Mouse (Mus musculus): Measurements from ENCODE around the gene Tlk2. TPM values are rescaled to one million over a fixed set of nuclear protein-coding genes. Genes with fewer than 3 reads are reported as not detected.
"Not testable (repeated sequence)": the region's sequence is repeated elsewhere in the genome, so short reads cannot be mapped to it uniquely, and the experiment has no call there.

Tlk2 gene
- polyA plus RNA-seq (2014; fragmentation: Nextera tagmentation; extraction: Ambion mirVana): 23.0 and 25.3 TPM in 2 replicates

DNA sequence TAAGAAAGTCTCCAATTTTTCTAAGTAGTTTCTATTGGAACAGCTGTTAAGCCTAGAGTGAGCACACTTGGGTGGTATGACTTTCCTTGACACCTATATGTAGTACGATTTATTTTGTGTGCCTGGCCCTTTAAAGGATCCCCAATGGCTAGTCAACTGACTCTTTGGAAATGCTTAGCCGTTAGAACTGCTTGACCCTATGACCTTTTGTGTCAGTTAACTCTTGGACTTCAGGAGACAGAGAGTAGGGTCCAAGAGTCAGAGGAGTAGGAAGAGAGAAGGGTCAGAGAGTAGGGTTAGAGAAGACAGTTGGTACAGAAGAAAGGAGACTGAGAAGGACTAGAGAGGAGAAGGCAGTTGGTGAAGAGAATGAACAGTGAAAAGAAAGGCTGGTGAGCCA is at the start of gene Tlk2:
Gene Tlk2, plus strand, starts transcription at position 292 of the 400 bp plus-strand sequence.
- no peaks in the 10 kb centered on the region for H3K27me3 ChIP-seq (replicated peaks; ENCODE audit: control insufficient read depth, insufficient read depth, low read length)
- peak within 1 kb of the TSS; percentile 86 for H3K4me2 ChIP-seq (ENCODE audit: low read length)
- H3K27ac ChIP-seq (ENCODE audit: low read depth): peak within 1 kb of the TSS; percentile 97; the same call in 1 of the 2 replicates
- no peaks in the 10 kb centered on the region; the same call in 1 of the 2 replicates for H3K36me3 ChIP-seq (ENCODE audit: control insufficient read depth, insufficient read depth, low read length)
- H3K9me3 ChIP-seq (ENCODE audit: control insufficient read depth, low read length): no peaks in the 10 kb centered on the region
- H3K4me1 ChIP-seq (replicated peaks; ENCODE audit: control insufficient read depth, insufficient read depth, low read length): peaks cover 18% of the 10 kb centered on the region
- H3K9ac ChIP-seq (ENCODE audit: low read length): no peak within 1 kb of the TSS
- H3K4me3 ChIP-seq (ENCODE audit: low read depth, low read length): peak within 1 kb of the TSS; percentile 90
- WGBS: 46% methylated on average over 2 of the region's 2 CpGs
- ATAC-seq (replicated peaks; ENCODE audit: low FRiP score, low TSS enrichment, low read depth) (no peak), DNase-seq (ENCODE audit: low spot score) (no peak)

DNA sequence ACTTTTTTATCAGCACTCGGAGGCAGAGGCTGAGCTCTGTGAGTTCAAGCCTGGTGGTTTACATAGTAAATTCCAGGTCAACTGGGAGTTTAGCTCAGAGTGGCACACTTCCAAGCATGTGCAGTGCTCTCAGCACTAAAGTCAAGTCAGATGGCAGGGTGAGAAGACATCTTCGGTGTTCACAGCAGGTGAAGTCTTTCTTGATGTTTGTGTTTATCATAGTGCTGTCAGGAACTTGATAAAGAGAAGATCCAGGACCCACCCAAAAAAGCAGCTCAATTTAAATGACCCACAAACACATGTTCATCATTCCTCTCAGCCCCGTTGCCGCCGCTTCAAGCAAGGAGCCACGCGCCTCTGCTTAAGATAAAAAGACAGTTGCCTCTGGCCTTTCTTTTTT is 42.9 kb upstream of the Tlk2 start:
- H3K9me3 ChIP-seq (ENCODE audit: control insufficient read depth, low read length): no peaks in the 10 kb centered on the region
- no peak overlapping the region for H3K4me3 ChIP-seq (ENCODE audit: low read depth, low read length)
- no peak for DNase-seq (ENCODE audit: low spot score)
- H3K9ac ChIP-seq (ENCODE audit: low read length): no peak overlapping the region
- no peaks in the 10 kb centered on the region for H3K4me1 ChIP-seq (replicated peaks; ENCODE audit: control insufficient read depth, insufficient read depth, low read length)
- no peak overlapping the region for H3K4me2 ChIP-seq (ENCODE audit: low read length)
- peaks cover 93% of the 10 kb centered on the region for H3K36me3 ChIP-seq (ENCODE audit: control insufficient read depth, insufficient read depth, low read length)
- no peaks in the 10 kb centered on the region for H3K27me3 ChIP-seq (replicated peaks; ENCODE audit: control insufficient read depth, insufficient read depth, low read length)
- H3K27ac ChIP-seq (ENCODE audit: low read depth): no peak overlapping the region
- WGBS: 85% methylated on average over 7 of the region's 7 CpGs
- ATAC-seq (replicated peaks; ENCODE audit: low FRiP score, low TSS enrichment, low read depth): no peak

DNA sequence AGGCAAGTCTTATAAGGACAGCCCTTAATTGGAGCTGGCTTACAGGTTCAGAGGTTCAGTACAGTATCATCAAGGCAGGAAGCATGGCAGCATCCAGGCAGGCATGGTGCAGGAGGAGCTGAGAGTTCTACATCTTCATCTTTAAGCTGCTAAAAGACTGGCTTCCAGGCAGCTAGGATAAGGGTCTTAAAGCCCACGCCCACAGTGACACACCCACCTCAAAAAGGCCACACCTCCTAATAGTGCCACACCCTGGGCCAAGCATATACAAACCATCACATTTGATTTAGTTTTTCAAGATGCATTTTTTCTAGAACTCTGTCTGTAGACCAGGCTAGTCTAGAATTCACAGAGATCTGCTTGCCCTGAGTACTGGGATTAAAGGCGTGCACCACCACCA is 41.4 kb upstream of the Tlk2 start:
- H3K27ac ChIP-seq (ENCODE audit: low read depth); H3K4me2 ChIP-seq (ENCODE audit: low read length); H3K9ac ChIP-seq (ENCODE audit: low read length); H3K4me3 ChIP-seq (ENCODE audit: low read depth, low read length); ATAC-seq (replicated peaks; ENCODE audit: low FRiP score, low TSS enrichment, low read depth); DNase-seq (ENCODE audit: low spot score); H3K27me3 ChIP-seq (replicated peaks; ENCODE audit: control insufficient read depth, insufficient read depth, low read length); H3K4me1 ChIP-seq (replicated peaks; ENCODE audit: control insufficient read depth, insufficient read depth, low read length); H3K9me3 ChIP-seq (ENCODE audit: control insufficient read depth, low read length): not testable (repeated sequence)
- peaks cover 82% of the 10 kb centered on the region for H3K36me3 ChIP-seq (ENCODE audit: control insufficient read depth, insufficient read depth, low read length)
- 97% methylated on average over 2 of the region's 2 CpGs for WGBS

DNA sequence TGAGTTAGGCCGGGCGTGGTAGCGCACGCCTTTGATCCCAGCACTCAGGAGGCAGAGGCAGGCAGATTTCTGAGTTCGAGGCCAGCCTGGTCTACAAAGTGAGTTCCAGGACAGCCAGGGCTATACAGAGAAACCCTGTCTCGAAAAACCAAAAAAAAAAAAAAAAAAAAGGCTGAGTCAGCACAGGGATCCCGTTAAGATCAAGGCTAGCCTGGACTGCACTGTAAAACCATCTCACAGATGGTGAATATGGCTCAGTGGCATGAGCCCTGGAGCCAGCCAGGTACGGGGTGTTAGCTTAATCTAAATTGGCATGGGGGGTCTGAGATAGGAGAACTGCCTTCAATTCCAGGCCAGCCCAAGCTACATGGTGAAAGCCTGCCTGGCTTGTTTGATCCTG is 38.1 kb upstream of the Tlk2 start:
- not testable (repeated sequence) for ATAC-seq (replicated peaks; ENCODE audit: low FRiP score, low TSS enrichment, low read depth); H3K4me3 ChIP-seq (ENCODE audit: low read depth, low read length); H3K27ac ChIP-seq (ENCODE audit: low read depth); H3K4me2 ChIP-seq (ENCODE audit: low read length); H3K4me1 ChIP-seq (replicated peaks; ENCODE audit: control insufficient read depth, insufficient read depth, low read length); H3K9ac ChIP-seq (ENCODE audit: low read length); H3K27me3 ChIP-seq (replicated peaks; ENCODE audit: control insufficient read depth, insufficient read depth, low read length); H3K9me3 ChIP-seq (ENCODE audit: control insufficient read depth, low read length); DNase-seq (ENCODE audit: low spot score)
- 96% methylated on average over 7 of the region's 8 CpGs for WGBS
- H3K36me3 ChIP-seq (ENCODE audit: control insufficient read depth, insufficient read depth, low read length): peaks cover 51% of the 10 kb centered on the region

DNA sequence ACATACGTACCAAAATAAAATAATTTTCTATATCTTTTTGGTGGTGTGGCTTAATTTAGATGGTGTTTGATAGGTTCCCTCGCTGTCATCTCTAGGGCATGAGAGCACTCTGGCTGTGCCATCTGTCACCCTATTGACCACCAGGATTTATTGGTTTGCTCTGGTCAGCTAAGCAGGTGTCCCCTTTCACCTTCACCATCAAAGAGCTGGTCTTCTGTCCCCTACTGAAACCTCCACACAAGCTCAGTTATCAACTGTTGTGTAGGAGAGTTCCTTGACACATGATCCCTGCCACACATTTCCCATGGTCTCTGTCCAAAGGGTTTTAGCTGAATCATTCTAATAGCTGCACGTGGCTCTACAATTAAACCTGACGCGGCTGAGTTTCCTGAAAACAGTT is 37.5 kb upstream of the Tlk2 start:
- ATAC-seq (replicated peaks; ENCODE audit: low FRiP score, low TSS enrichment, low read depth): no peak
- Histone ChIP-seq H3K27me3 (replicated peaks; ENCODE audit: control insufficient read depth, insufficient read depth, low read length) (no peaks in the 10 kb centered on the region), H3K27ac (ENCODE audit: low read depth) (no peak overlapping the region), H3K4me3 (ENCODE audit: low read depth, low read length) (no peak overlapping the region), H3K9ac (ENCODE audit: low read length) (no peak overlapping the region), H3K9me3 (ENCODE audit: control insufficient read depth, low read length) (no peaks in the 10 kb centered on the region), H3K4me1 (replicated peaks; ENCODE audit: control insufficient read depth, insufficient read depth, low read length) (no peaks in the 10 kb centered on the region), H3K36me3 (ENCODE audit: control insufficient read depth, insufficient read depth, low read length) (peaks cover 46% of the 10 kb centered on the region), H3K4me2 (ENCODE audit: low read length) (no peak overlapping the region)
- WGBS: 91% methylated on average over 5 of the region's 5 CpGs
- no peak for DNase-seq (ENCODE audit: low spot score)

DNA sequence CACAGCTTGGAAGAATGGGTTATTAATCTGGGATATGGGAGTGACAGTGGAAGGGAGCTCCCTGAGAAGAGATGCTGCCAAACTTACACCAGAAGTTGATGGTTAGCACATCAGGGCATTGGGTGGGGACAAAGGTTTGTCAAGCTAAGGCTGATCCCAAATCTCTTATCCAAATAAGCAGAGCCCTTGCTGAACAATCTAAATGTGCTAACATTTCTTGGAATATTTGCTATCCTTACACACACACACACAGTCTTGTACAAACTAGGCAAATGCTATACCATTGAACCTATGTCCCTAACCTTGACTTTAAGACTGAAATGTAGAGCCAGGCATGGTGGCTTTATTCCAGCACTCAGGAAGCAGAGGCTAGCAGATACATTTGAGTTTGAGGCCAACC is 35.0 kb upstream of the Tlk2 start:
- H3K9me3 ChIP-seq (ENCODE audit: control insufficient read depth, low read length): no peaks in the 10 kb centered on the region
- no peaks in the 10 kb centered on the region for H3K27me3 ChIP-seq (replicated peaks; ENCODE audit: control insufficient read depth, insufficient read depth, low read length)
- H3K4me2 ChIP-seq (ENCODE audit: low read length): no peak overlapping the region
- H3K36me3 ChIP-seq (ENCODE audit: control insufficient read depth, insufficient read depth, low read length): peaks cover 24% of the 10 kb centered on the region
- ATAC-seq (replicated peaks; ENCODE audit: low FRiP score, low TSS enrichment, low read depth) (no peak), DNase-seq (ENCODE audit: low spot score) (no peak)
- no peak overlapping the region for H3K9ac ChIP-seq (ENCODE audit: low read length)
- H3K4me1 ChIP-seq (replicated peaks; ENCODE audit: control insufficient read depth, insufficient read depth, low read length): no peaks in the 10 kb centered on the region
- no peak overlapping the region for H3K4me3 ChIP-seq (ENCODE audit: low read depth, low read length)
- no peak overlapping the region for H3K27ac ChIP-seq (ENCODE audit: low read depth)

DNA sequence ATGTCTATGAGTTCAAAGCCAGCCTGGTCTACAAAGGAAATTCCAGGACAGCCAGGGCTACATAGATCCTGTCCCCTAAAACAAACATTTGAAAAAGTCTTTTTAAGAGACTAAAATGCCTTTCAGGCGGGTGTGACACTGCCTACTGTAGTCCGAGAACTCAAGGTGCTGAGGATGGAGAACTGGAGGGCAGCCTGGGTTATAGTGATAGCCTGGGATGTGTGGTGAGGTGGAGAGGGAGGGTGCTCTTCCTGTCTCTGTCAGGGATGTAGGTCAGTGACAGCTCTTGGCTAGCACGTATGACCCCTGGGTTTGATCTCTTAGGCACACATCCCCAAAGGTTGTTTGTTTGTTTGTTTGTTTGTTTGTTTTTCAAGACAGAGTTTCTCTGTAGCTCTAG is 34.5 kb upstream of the Tlk2 start:
- H3K4me3 ChIP-seq (ENCODE audit: low read depth, low read length): no peak overlapping the region
- H3K36me3 ChIP-seq (ENCODE audit: control insufficient read depth, insufficient read depth, low read length): peaks cover 19% of the 10 kb centered on the region
- ATAC-seq (replicated peaks; ENCODE audit: low FRiP score, low TSS enrichment, low read depth) (no peak), DNase-seq (ENCODE audit: low spot score) (no peak)
- H3K4me2 ChIP-seq (ENCODE audit: low read length): no peak overlapping the region
- H3K27ac ChIP-seq (ENCODE audit: low read depth): no peak overlapping the region
- H3K9me3 ChIP-seq (ENCODE audit: control insufficient read depth, low read length): no peaks in the 10 kb centered on the region
- H3K9ac ChIP-seq (ENCODE audit: low read length): no peak overlapping the region
- 85% methylated on average over 3 of the region's 3 CpGs for WGBS
- H3K4me1 ChIP-seq (replicated peaks; ENCODE audit: control insufficient read depth, insufficient read depth, low read length): no peaks in the 10 kb centered on the region
- no peaks in the 10 kb centered on the region for H3K27me3 ChIP-seq (replicated peaks; ENCODE audit: control insufficient read depth, insufficient read depth, low read length)

DNA sequence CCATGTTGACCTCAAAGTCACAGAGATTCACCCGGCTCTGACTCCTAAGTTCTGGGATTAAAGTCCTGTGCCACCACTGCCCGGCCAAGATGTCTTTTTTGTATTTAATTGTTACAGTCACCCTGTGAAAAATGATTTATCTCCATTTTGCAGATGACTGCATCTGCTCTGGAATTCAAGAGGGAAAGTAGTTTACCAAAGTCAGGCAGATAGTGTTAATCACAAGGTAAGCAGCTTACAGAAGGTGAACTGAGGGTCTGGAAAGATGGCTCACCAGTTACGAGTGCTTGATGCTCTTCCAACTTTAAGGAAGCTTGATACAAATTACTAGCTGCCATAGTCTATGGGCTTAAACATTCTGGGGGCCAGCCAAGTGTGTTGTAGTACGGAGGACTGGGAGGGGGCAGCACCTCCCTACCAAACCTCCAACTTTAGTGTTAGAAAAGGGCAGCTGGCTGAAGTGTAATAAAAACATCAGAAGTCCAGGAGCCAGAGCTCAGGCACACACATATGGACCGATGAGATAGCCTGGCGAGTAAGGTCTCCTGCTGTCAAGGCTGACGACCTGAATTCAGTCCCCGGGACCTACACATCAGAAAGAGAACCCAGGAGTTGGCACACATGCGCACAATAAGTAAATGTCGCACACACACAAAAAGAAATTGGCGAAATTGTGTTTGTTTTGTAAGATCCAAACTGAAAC is 33.9 kb upstream of the Tlk2 start:
- H3K9me3 ChIP-seq (ENCODE audit: control insufficient read depth, low read length): no peaks in the 10 kb centered on the region
- H3K4me2 ChIP-seq (ENCODE audit: low read length): no peak overlapping the region
- ATAC-seq (replicated peaks; ENCODE audit: low FRiP score, low TSS enrichment, low read depth): no peak
- no peak for DNase-seq (ENCODE audit: low spot score)
- H3K27me3 ChIP-seq (replicated peaks; ENCODE audit: control insufficient read depth, insufficient read depth, low read length): no peaks in the 10 kb centered on the region
- H3K4me1 ChIP-seq (replicated peaks; ENCODE audit: control insufficient read depth, insufficient read depth, low read length): no peaks in the 10 kb centered on the region
- H3K36me3 ChIP-seq (ENCODE audit: control insufficient read depth, insufficient read depth, low read length): peaks cover 13% of the 10 kb centered on the region
- H3K4me3 ChIP-seq (ENCODE audit: low read depth, low read length): no peak overlapping the region
- 68% methylated on average over 11 of the region's 11 CpGs for WGBS
- H3K27ac ChIP-seq (ENCODE audit: low read depth): no peak overlapping the region
- H3K9ac ChIP-seq (ENCODE audit: low read length): no peak overlapping the region

DNA sequence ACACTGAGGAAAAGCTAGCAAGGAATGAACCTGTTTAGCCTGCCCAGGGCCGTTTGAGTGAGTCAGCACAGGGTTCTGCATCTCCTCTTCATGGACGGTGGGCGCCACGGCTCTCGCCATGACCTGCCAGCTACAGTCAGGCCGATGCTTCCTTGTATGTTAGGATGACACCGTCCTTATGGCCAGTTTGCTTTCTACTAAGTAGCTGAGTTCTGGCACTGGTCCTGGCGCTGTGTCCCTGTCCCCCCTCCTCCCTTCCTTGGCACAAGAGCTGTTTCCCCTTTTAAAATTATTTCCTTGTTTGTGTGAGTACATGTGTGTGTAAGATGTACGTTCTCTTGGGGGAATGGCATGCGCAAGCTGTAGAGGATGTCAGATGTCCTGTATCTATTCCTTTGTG is 33.4 kb upstream of the Tlk2 start:
- Histone ChIP-seq H3K9me3 (ENCODE audit: control insufficient read depth, low read length) (no peaks in the 10 kb centered on the region), H3K9ac (ENCODE audit: low read length) (no peak overlapping the region), H3K4me1 (replicated peaks; ENCODE audit: control insufficient read depth, insufficient read depth, low read length) (no peaks in the 10 kb centered on the region), H3K27me3 (replicated peaks; ENCODE audit: control insufficient read depth, insufficient read depth, low read length) (no peaks in the 10 kb centered on the region), H3K4me2 (ENCODE audit: low read length) (no peak overlapping the region), H3K27ac (ENCODE audit: low read depth) (no peak overlapping the region), H3K36me3 (ENCODE audit: control insufficient read depth, insufficient read depth, low read length) (peaks cover 8% of the 10 kb centered on the region), H3K4me3 (ENCODE audit: low read depth, low read length) (no peak overlapping the region)
- no peak for ATAC-seq (replicated peaks; ENCODE audit: low FRiP score, low TSS enrichment, low read depth)
- 87% methylated on average over 10 of the region's 10 CpGs for WGBS
- DNase-seq (ENCODE audit: low spot score): no peak
